Mouse (Mus musculus): ENCODE results near the gene Nudt21. TPM values are rescaled to one million over a fixed set of nuclear protein-coding genes. Genes with fewer than 3 reads are reported as not detected.

The Nudt21 gene
- polyA plus RNA-seq (2017; shearing (Covaris generic)) = 100 to 1,000 TPM in 1 of 3 experiments, 10 to 100 TPM in 2; 60.1 to 163 (median 82.0) TPM

DNA sequence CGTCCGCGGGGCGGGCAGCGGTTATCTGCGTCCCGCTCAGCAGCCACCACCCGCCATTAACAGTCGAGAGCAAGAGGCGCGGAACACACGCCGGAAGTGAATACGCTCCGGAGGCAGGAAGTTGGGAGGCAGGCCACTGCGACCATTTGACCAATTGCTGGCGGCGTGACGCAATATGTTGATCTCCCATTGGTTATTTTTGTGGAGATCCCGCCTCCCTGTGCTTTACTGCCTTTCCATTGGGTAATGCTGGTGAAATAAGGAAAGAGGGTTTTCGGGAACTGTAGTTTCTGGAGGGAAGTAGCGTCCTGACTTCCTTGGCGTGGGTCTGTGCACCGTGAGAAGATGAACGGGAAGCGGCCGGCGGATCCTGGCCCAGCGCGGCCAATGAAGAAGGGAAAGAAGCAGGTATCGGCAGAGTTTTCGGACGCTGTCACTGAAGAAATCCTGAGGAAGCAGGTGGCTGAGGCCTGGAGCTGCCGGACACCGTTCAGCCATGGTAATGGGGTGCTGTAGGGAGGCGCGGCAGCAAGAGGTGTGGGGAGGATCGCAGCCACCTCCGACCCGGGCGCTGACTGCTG is at the start of gene Nudt21, which contains the start of gene Ogfod1:
Gene Nudt21 (minus strand): TSS at position 88 of the 581 bp plus-strand sequence.
Gene Ogfod1 (plus strand): TSS at position 255 of the 581 bp plus-strand sequence.
- peak; percentile 98 for ATAC-seq

DNA sequence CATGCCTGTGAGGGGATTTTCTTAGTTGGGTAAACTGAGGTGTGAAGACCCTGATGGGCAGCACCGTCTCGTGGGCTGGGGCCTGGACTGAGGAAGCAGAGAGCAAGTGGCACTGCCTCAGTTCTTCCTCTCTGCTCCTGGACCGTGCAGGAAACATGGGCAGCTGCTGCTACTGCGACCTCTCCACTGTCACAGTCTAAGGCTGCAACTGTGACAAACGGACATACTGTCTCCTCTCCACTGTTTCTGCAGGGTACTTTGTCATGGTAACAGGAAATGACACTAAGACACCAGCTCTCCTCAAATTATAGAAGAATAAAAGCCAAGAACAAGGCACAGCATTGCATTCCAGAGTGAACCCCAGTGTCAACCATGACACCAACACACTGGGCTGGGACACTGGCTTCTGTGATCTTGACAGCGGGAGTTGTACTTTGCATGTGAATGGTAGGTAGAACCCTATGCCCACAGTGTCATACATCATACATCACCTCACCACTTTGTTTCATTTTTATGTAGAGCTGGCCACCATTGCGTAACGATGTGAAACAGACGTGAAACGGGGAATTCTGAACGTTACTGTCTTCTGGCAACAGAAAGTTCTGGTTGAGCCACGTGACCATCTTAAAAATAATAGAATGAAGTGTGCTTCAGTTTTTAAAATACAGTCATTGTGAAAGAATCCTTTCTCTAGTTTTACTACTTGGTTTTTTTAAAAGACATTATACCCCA is 39.8 kb upstream of the Nudt21 start:
- ATAC-seq = no peak

DNA sequence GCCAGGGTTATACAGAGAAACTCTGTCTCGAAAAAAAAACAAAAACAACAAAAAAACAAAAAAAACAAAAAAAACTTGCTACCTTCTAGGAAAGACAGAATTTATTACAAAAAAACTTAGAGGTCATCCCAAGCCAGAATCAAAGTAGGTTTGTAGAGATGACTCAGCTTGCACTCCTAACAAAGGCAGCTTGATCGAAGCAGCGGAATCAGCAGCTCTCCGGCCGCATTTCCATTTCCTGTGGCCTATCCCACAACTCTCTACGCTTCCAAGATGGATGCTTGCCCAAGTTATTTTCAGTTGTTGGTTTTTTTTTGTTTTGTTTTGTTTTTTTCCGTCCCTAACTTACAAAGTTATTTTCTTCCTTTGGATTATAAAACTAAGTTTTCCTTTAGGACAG is 32.0 kb upstream of the Nudt21 start:
- no peak for ATAC-seq

DNA sequence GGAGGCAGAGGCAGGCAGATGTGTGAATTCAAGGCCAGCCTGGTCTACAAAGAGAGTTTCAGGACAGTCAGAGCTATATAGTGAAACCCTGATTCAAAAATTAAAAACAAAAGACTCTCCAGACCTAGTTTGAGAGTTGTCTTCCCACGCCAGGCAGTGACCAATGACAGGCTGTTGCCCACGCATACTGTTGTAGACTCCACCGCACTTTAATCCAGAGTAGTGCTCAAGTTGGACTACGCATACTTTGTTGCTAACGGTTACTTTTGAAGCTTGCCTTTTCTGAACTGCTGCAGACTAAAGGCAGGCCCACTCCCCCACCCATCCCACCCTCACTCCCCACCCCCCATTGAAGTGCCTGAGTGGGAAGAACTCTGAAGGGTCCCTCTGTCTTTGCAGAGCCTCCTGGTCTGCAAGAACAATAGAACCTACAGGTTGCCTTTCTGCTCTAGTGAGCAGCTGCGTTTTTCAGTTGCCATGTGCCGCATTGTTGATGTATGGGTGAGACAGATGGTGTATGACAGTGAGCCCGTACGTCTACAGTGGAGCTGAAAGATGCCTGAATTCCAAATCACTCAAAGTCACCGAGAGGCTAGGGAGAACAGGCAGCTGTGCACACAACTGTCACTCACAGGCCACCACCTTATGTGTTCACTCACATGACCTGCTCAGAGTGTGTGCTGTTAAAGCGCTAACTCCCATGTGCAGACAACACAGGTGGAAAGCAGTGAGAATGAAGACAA is 29.5 kb upstream of the Nudt21 start:
- no peak for ATAC-seq

DNA sequence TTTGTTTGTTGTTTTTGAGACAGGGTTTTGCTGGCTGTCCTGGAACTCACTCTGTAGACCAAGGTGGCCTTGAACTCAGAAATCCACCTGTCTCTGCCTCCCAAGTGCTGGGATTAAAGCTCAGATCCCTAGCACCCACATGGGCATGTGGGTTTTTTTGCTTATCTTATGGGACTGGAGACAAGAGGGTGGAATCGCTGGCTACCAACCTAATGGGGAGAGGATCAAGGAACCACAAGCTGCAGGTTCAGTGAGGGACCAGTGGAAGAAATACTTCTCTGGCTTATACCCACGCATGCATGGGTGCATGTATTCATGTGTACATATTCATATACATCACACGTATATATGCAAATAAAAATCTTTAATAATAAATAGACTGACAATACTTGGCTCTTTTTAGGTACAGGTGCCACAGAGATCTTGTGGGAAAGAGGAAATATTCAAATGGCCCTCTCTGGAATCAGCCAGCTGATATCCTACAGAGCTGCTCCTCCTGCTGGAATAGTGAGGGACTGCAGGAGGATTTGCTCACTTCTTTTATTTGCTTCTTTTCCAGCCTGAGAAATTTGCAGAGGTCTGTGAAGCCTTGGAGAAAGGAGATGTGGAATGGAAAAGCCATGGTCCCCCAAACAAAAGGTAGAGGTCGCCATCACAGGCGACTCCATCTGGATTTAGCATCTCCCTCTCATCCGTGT is 20.5 kb upstream of the Nudt21 start:
- ATAC-seq = peak; percentile 54

DNA sequence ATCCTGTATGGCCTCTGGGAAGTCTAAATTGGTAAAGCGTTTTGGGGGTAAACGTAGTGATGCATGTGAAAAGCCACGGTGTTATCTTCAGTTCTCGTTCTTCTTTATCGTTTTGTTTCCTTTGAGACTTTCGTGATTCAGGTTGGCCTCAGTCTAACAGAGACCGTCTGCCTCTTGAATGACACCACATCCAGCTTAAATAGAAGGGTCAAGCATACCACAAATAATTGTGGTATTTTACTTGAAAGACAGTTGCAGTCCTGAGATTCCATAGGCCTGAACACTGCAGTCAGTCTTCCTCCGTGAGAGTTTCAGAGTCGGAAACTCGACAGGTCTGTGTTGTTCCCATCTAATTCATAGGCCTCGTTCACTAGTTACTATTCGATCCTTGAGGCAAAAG is 15.9 kb upstream of the Nudt21 start:
- no peak for ATAC-seq

DNA sequence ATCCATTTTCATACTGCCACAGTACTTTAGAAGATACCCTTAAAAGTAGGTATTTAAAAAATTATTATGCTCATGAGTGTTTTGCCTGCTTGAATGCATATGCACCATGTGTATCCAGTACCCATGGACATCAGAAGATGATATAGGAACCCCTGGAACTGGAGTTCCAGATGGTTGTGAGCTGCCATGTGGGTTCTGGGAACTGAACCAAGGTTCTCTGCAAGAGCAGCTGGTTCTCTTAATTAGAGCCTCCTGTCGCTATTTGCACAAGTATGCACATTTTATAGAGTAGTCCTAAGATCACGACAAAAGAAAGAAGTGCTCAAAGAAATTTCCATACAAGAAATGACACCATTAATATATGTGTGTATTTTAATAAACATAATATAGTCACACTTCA is 11.0 kb upstream of the Nudt21 start:
- no peak for ATAC-seq

DNA sequence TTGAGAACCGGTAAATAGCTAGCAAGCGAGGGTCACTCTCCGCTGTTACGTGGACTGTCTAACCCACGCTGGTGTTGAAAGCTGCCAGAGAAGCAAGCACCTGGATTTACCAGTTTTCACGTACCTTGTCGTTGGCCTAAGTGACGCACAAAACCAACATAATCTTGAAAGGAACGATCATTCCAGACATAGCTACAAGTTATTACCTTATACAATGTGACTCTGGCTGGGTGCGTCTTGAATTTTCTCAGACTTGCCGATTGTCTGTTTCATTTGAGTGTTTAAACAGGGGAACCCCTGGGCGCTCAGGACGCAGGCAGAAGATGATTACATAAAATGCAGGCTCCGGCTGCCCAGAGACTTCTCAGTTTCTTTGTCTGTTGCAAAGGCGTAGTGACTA is 975 bp upstream of the Nudt21 start:
- ATAC-seq = no peak

DNA sequence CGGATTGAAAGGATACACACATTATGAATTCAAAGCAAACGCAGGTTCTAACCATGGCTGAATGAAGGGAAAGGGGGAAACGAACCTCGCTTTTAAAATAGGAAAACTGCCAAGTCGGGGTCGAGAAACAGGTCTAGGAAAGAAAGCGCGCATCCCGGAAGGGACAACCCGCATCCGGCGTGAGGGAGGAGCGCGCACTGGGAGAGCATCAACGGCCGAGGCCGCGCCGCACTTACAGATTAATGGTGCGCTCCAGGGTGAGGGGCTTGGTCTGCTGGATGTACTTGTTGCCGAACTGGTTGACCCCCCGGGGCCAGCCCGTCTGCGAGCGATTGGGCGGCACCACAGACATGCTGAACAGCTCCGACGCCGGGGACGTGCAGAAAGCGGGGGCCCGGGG is 290 bp downstream of the Nudt21 start:
- peak; percentile 44 for ATAC-seq

DNA sequence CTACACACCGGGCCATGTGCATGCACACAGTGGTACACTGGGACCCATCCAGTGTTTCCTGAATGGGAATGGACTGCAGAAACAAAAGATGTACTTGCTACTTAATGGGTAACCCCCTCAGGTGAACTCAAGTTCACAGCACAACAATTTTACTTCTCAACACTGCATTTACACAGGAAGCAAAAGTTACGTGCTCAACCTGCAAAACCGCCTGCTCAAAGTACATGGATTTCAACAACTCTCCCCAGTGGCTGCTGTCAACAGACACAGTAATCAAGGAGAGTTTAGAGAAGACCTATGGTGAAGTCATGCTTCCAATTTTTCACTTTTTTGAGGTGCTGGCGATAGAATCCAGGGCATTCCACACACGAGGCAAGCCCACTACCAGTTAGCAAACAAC is 1.6 kb downstream of the Nudt21 start:
- ATAC-seq = no peak

DNA sequence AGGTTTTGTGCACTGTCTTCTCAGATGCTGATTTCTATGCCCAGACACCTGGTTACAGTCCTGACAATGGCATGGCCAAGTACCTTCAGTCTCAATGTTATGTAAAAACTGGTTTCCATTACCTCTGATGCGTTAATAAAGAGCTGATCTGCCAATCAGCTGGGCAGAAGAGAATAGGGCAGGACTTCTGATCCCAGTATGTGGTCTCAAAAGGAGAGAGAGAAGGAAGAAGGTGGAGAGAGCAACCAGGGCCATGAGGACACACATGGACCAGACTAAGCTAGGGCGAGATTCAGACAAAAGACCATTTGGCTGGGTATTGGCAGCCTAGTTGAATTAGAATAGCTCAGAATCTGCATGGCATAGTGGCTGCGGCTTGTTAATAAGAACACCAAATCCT is 3.2 kb downstream of the Nudt21 start:
- ATAC-seq = no peak

DNA sequence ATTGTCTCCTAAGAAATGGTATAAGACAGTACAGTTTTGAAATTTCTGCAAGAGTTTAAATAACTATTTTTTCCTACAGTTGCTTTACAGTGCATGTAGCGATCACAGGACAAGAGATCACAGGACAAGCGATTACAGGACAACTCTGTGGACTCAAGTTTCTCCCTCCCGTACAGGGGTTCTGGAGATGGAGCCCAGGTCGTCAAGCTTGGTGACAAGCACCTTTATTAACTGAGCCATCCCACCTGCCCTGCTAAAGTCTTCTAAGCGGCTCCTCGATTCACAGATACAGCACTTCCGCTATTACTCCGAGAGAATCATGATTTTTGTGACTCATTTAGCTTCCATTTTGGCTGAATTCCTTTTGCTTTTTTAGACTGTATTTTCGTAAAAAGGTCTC is 7.1 kb downstream of the Nudt21 start:
- no peak for ATAC-seq

DNA sequence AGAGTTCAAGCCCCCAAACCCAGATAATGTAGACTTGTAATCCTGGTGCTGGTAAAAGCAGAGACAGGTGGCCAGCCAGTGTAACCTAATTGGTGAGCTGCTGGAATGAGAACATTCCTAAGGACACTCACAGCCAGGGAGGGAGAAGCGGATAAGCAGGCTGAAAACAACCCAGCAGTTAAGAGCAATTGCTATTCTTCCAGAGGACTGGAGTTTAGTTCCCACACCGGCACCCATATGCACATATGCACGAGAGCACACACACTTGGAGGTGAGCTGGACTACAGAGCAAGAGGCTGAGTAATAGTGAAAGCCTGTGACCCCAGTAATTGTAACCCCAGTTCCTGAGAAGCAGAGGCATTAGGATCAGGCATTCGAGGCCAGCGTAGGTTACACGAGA is 12.9 kb downstream of the Nudt21 start:
- no peak for ATAC-seq

DNA sequence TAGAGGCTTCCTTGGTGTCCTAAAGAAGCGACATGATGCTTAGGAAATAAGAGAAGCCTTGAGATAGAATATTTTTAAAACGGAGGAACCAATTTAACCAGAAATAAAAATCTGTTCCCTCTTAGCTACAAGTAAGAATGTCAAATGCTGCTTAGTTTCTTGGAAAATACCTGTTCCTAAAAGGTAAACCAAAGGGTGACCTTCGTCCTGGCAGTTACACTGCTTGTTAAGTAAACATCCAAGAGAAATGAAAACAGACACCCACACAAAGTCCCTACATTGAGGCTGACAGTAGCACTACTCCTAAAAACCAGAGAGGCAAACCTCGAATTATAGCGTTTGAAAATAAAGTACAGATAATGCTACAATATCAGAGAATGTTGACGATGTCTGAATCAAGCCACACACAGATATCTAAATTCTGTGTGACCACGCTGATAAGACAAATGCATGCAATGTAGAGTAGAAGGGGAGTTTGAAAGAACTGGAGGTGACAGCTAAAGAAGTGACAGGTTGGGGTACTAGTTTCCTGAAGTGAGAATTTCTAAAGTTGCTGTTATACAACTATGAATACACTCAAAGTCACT is 23.7 kb downstream of the Nudt21 start:
- no peak for ATAC-seq

DNA sequence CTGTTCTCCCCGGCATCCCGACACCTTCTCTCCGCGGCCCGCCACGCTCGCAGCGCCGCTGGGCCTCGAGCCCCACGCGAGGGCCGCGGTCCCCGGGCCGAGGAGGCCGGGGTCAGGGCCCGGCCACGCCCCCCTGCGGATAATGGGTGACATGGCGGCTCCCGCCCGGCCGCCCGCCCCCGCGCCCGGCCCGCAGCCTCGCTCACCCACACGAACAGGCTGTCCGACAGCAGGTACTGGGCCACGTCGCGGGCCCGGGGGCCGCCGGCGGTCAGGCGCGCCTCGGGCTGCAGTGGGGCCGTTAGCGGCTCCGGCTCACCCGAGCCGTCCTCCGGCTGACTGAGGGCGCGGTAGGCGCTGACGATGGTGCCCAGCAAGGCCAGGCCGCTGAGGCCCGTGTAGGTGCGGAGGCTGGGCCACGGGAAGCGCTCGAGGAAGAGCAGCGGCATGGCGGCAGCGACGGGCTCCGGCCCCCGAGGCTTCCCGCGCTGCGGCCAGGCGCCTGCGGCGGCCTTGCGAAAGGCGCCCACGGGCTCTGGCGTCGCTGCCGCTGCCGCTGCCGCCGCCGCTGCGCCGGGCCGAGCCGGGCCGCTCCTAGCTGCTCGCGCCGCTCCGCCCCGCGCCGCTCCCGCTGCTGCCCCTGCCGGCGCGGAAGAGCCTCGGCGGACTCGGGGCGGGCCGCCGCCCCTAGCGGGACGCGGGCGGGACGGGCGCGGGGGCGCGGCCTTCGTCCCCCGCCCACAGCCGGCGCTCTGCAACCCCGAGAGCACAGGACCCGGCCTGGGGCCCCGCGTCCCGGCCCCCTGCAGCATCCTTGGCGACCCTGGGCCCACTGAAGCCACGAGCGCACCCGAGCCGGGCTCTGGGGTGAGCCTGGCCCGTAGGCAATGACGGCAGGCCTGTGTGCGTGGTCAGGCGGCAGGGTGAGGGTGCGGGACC is 24.5 kb downstream of the Nudt21 start, which contains the start of gene Amfr:
Gene Amfr (minus strand): TSS at position 830 of the 939 bp plus-strand sequence.
- ATAC-seq = peak; percentile 68

DNA sequence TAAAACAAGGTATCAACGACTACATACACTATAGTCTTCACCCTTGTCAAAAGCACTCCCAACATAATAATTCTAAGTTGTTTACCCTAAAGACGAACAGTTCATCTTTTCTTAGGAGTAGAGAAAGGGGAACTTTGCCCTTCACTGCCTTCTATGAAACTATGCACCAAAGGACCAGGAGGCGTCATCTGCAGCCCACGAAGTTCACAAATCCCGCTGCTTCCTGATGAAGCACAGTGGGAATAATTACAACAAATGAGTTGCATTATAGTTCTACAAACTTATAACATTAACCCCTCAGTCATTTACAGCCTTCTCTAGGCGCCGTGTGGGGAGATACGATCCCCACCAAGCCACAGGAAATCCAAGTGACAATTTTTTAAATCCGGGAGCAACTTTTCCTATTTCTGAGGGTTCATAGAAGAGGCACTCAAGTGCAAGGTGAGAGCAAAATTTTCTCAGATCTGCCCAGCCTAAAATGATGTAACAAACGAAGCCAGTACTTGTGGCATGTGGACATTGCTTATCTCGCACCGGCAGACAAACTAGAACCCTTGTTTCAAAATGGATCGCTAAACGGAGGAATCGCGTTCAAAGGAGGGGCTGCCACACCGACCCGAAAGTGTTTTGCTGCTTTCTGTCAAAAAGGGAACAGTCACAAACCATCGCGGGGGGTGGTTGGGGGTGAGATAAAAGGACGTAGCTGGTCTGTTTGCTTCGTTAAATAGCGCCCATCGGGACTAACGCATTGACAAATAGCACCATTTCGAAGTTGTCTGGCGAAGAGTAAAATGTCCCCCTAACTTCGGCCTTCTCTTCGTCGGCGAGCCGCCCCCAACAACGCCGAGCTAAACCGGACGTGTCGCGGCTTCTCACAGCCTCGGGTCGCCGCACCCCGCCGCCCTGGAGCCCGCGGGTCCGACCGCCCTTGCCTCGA is 25.5 kb downstream of the Nudt21 start:
- peak; percentile 5 for ATAC-seq

DNA sequence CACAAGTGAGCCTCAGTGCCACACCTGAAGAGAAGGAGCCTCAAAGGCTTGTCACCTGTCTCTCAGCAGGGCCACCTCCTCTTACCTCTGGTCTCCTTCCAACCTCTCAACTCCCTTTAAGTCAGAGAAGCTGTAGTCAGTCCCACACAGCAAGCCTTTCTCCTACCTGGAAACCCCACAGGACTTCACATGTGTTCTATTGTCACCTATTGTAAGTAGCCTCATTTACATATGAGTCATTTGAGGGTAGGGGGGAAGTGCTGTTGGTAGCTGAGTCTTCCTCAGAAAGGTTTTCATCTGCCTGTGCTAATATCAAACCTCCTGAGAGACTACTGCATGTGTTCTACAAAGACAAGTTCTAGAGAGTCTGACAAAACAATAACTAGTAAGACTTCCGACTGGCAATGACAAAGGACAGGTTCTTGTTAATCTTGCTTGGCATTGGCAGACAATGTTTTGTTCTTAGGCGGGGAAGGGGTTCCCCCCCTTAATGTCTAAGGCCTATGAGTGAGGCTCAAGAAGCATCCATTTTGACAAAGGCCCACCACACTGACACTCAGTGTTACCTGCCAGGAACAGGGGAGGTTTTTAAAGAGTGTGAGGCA is 26.6 kb downstream of the Nudt21 start:
- ATAC-seq = peak; percentile 27

DNA sequence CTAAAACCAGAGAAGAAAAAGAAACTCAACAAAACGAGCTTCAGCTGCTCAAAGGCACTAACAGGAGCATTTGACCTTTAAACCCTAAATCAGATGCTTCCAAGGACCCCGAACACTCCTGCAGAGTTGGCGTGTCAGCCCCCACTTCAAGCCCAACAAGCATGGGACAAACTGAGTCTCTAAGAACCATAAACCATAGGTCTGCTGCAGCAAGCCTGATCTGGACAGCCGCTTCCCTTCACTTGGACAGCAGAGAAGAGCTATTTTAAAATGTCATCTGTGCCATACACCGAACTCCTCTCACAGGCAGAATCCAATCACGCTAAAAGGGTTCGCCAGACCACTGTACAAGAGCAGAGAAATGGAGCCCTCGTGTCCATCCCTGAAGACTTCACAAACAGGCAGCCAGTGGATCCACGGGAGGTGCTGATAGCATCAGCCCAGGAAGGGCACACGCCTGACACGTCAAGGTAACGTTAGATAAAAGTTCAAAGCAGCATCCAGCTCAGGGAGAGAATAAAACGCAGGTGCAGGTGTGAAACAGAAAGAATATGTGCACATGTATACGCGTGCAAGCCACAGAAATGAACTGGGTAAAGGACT is 27.5 kb downstream of the Nudt21 start:
- no peak for ATAC-seq

DNA sequence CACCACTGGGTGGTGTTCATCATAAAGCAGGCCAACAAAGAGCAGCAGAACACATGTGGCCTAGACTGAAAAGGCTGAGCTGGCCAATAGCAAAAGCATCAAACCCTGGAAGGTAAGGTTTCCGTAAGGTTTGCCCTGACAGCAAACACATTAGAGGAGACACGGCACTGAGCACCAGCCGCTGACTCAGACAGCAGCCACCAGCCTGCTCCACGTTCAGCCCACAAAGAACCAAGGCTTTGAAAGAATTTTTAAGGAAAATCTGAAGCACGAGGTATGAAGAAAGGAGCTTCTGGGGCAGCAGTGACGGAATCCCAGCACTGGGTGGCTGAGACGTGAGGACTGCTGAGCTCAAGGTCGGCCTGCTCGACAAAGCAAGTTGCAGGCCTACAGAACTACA is 32.7 kb downstream of the Nudt21 start:
- no peak for ATAC-seq
